ENCODE assay signal across 8 mouse cellular contexts in the genomic region with DNA sequence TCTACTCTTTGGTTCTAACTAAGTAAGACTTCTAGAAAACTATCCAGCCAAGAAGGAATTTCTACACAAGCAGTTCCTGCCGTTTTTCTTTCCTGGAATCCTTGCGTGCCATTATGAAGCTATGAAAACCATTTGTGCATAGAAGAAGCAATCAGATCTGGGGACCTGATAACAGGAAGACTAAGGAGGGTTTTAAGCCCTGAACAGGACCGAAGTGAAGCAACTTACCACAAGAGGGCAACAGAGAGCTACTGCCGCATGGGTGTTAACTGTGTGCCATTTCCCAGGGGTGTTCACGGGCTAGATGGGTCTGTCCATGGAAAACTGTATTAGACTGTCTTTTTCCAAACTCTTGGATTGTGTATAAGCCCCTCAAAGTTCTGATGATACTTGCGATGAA. TPM values are rescaled to one million over a fixed set of nuclear protein-coding genes. Genes with fewer than 3 reads are reported as not detected.
DNase-seq lines count a peak whose midpoint lies in the region; ATAC-seq lines count a peak whose summit lies in the region.

No protein-coding gene starts in this region.

- WGBS in kidney, embryonic 15.5 days, result 14% methylated on average over 6 of the region's 6 CpGs
- 15% methylated on average over 6 of the region's 6 CpGs for WGBS in limb, embryonic 13.5 days
- WGBS in stomach, embryonic 15.5 days, result 12% methylated on average over 6 of the region's 6 CpGs

- peak; percentile 50 for DNase-seq in B cell, adult 2 months
- DNase-seq in adrenal gland, adult 2 months, result peak; percentile 75
- peak; percentile 88 for DNase-seq in embryo, embryonic 11 days

- H3K9ac ChIP-seq in kidney, embryonic 15.5 days, result no peak overlapping the region
- H3K9ac ChIP-seq in limb, embryonic 13.5 days, result no peak overlapping the region
- H3K9ac ChIP-seq in stomach, embryonic 15.5 days, result no peak overlapping the region

- H3K27ac ChIP-seq in kidney, embryonic 15.5 days, result no peak overlapping the region
- H3K27ac ChIP-seq in limb, embryonic 13.5 days, result no peak overlapping the region
- no peak overlapping the region for H3K27ac ChIP-seq in stomach, embryonic 15.5 days

- no peaks in the 10 kb centered on the region for H3K4me1 ChIP-seq in kidney, embryonic 15.5 days
- peaks cover 14% of the 10 kb centered on the region for H3K4me1 ChIP-seq in limb, embryonic 13.5 days
- H3K4me1 ChIP-seq in stomach, embryonic 15.5 days, result no peaks in the 10 kb centered on the region

- H3K4me2 ChIP-seq in kidney, embryonic 15.5 days, result no peak overlapping the region
- no peak overlapping the region for H3K4me2 ChIP-seq in limb, embryonic 13.5 days (replicated peaks)
- no peak overlapping the region for H3K4me2 ChIP-seq in stomach, embryonic 15.5 days

- no peaks in the 10 kb centered on the region for H3K27me3 ChIP-seq in kidney, embryonic 15.5 days
- no peaks in the 10 kb centered on the region for H3K27me3 ChIP-seq in limb, embryonic 13.5 days
- H3K27me3 ChIP-seq in stomach, embryonic 15.5 days (replicated peaks), result no peaks in the 10 kb centered on the region

- no peaks in the 10 kb centered on the region for H3K9me3 ChIP-seq in kidney, embryonic 15.5 days (replicated peaks)
- H3K9me3 ChIP-seq in limb, embryonic 13.5 days, result no peaks in the 10 kb centered on the region
- no peaks in the 10 kb centered on the region for H3K9me3 ChIP-seq in stomach, embryonic 15.5 days

- peak; percentile 88 for ATAC-seq in granulocyte monocyte progenitor cell, adult 5-6 weeks (replicated peaks; ENCODE audit: poor library complexity, severe bottlenecking)
- peak; percentile 90 for ATAC-seq in kidney, embryonic 15.5 days (replicated peaks; ENCODE audit: low FRiP score)
- ATAC-seq in limb, embryonic 13.5 days (ENCODE audit: low FRiP score, low read depth), result peak; percentile 76
- ATAC-seq in monocyte, adult 5-6 weeks (replicated peaks; ENCODE audit: insufficient number of reproducible peaks, low FRiP score, low TSS enrichment, poor library complexity, severe bottlenecking), result 0 out of 2 replicates have a peak, but pooled peaks have one; percentile 66
- peak; percentile 70; the same call in 1 of the 2 replicates for ATAC-seq in stomach, embryonic 15.5 days (ENCODE audit: insufficient read depth, low FRiP score, low read depth)

- no peaks in the 10 kb centered on the region for H3K36me3 ChIP-seq in kidney, embryonic 15.5 days
- no peaks in the 10 kb centered on the region for H3K36me3 ChIP-seq in limb, embryonic 13.5 days
- no peaks in the 10 kb centered on the region for H3K36me3 ChIP-seq in stomach, embryonic 15.5 days

- H3K4me3 ChIP-seq in kidney, embryonic 15.5 days (replicated peaks), result no peak overlapping the region
- no peak overlapping the region for H3K4me3 ChIP-seq in limb, embryonic 13.5 days
- H3K4me3 ChIP-seq in stomach, embryonic 15.5 days (replicated peaks), result no peak overlapping the region

RNA-seq across cellular contexts. Expression of a gene that starts 24.8 kb away (rescaled TPM):
- under 1 TPM in 1 of 2 experiments, not detected in 1; 0.35 TPM for total RNA-seq in adrenal gland, adult 2 months (2021)
- polyA plus RNA-seq in adrenal gland, adult 2 months (2012; rRNA removed), result 0.60 TPM in 1 of 2 replicates, not detected in the other
- total RNA-seq in granulocyte monocyte progenitor cell, adult 5-6 weeks (2014; fragmentation: Nextera tagmentation), result not detected in 2 replicates
- total RNA-seq in granulocyte monocyte progenitor cell, adult 5-6 weeks (2017), result not detected in 2 replicates
- polyA plus RNA-seq in kidney, embryonic 15.5 days (2015; fragmentation: Nextera tagmentation; extraction: Ambion mirVana), result 2.1 and 2.2 TPM in 2 replicates
- polyA plus RNA-seq in limb, embryonic 13.5 days (2015; fragmentation: Nextera tagmentation; extraction: Ambion mirVana), result 1.6 and 2.3 TPM in 2 replicates
- total RNA-seq in monocyte, adult 5-6 weeks (2017), result not detected in 3 replicates
- polyA plus RNA-seq in stomach, embryonic 15.5 days (2015; fragmentation: Nextera tagmentation; extraction: Ambion mirVana), result 1.2 and 1.7 TPM in 2 replicates

RNA-seq across cellular contexts. Expression of a gene that starts 31.9 kb away (rescaled TPM):
- total RNA-seq in adrenal gland, adult 2 months (2021), result 10 to 100 TPM; 52.2 to 60.9 TPM
- 13.2 and 15.2 TPM in 2 replicates for polyA plus RNA-seq in adrenal gland, adult 2 months (2012; rRNA removed)
- 9.5 and 14.7 TPM in 2 replicates for total RNA-seq in granulocyte monocyte progenitor cell, adult 5-6 weeks (2014; fragmentation: Nextera tagmentation)
- 19.6 and 26.0 TPM in 2 replicates for total RNA-seq in granulocyte monocyte progenitor cell, adult 5-6 weeks (2017)
- 47.8 and 48.4 TPM in 2 replicates for polyA plus RNA-seq in kidney, embryonic 15.5 days (2015; fragmentation: Nextera tagmentation; extraction: Ambion mirVana)
- 87.7 and 92.6 TPM in 2 replicates for polyA plus RNA-seq in limb, embryonic 13.5 days (2015; fragmentation: Nextera tagmentation; extraction: Ambion mirVana)
- total RNA-seq in monocyte, adult 5-6 weeks (2017), result 11.2 to 19.3 TPM (median 12.6 TPM) in 3 replicates
- polyA plus RNA-seq in stomach, embryonic 15.5 days (2015; fragmentation: Nextera tagmentation; extraction: Ambion mirVana), result 35.2 and 38.7 TPM in 2 replicates

RNA-seq across cellular contexts. Expression of a gene that starts 57.1 kb away (rescaled TPM):
- under 1 TPM in 1 of 2 experiments, not detected in 1; 0.26 TPM for total RNA-seq in adrenal gland, adult 2 months (2021)
- polyA plus RNA-seq in adrenal gland, adult 2 months (2012; rRNA removed), result not detected in 2 replicates
- 0.21 TPM in 1 of 2 replicates, not detected in the other for total RNA-seq in granulocyte monocyte progenitor cell, adult 5-6 weeks (2014; fragmentation: Nextera tagmentation)
- 0.41 TPM in 1 of 2 replicates, not detected in the other for total RNA-seq in granulocyte monocyte progenitor cell, adult 5-6 weeks (2017)
- 0.05 TPM in 2 replicates for polyA plus RNA-seq in kidney, embryonic 15.5 days (2015; fragmentation: Nextera tagmentation; extraction: Ambion mirVana)
- polyA plus RNA-seq in limb, embryonic 13.5 days (2015; fragmentation: Nextera tagmentation; extraction: Ambion mirVana), result 0.10 TPM in 1 of 2 replicates, not detected in the other
- total RNA-seq in monocyte, adult 5-6 weeks (2017), result 0.53 to 0.58 TPM in 2 of 3 replicates, not detected in the other
- 0.09 TPM in 2 replicates for polyA plus RNA-seq in stomach, embryonic 15.5 days (2015; fragmentation: Nextera tagmentation; extraction: Ambion mirVana)
